Mouse (Mus musculus) urinary bladder, adult 18-20 months (tissue): ENCODE results near the gene Hbb-bh2.
"Not testable (repeated sequence)": the region's sequence is repeated elsewhere in the genome, so short reads cannot be mapped to it uniquely, and the experiment has no call there.

Experiments used
- DNase-seq, 2 experiments: peaks; one replicate each; pipeline ENCODE4 v3.0.0; 2022; ENCODE audit warnings: low spot score in 2 of 2, mixed read lengths in 2 of 2

Gene Hbb-bh2

GRCm38 (mm10) chr7:103812174-103812573, 28.1 kb downstream of the Hbb-bh2 start:
- DNase-seq = no peak

DNA sequence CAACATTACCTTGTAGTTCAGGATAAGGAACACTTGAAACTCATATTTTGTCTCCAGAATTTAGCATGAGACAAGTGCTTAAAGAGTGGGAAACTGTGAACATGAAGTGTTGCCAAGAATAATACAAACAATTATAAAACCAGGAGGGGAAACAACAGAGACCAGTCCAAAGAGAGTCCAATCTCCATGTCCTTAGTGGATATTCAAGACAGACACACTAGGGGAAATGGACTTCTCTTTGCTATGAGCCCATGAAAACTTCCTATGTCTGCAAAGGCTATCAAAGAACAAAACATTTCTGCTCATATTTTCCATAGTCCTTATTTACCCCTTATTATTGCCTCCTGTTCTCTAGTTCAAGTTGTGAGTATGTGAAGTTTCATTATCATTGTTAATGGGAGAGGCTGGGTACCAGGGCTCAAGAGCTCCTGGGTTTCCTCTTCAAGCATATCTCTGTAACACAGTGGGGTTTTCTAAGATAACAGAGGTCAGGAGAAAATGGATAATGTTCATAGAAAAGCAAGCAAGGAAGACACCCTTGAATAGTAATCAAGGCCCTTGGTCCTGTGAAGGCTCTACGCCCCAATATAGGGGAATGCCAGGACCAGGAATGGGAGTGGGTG, 29.0 kb downstream of the Hbb-bh2 start:
- DNase-seq = no peak

DNA sequence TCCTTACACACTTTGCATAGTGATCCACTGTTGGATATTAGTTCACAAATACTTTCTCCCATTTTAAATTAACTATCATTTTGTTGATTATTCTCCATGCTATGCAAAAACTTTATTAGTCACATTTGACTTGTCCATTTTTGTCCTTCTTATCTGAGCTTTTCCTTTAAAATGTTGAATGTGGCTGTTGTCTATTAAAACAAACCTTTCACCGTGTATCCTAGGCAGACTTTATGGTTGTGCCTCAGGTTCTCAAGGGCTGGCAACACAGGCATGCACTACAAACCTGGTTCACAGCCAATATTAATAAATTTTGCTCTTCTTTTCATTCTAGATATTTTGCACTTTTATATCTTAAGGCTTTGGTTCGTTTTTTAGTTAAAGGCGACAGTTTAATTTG, 29.6 kb downstream of the Hbb-bh2 start:
- DNase-seq = no peak

GRCm38 (mm10) chr7:103810296-103810695, 30.0 kb downstream of the Hbb-bh2 start:
- no peak for DNase-seq

- DNase-seq = no peak
Observed at GRCm38 (mm10) chr7:103809801-103810155, 30.5 kb downstream of the Hbb-bh2 start.

- DNase-seq = no peak
Observed at GRCm38 (mm10) chr7:103808971-103809800, 31.1 kb downstream of the Hbb-bh2 start.

DNA sequence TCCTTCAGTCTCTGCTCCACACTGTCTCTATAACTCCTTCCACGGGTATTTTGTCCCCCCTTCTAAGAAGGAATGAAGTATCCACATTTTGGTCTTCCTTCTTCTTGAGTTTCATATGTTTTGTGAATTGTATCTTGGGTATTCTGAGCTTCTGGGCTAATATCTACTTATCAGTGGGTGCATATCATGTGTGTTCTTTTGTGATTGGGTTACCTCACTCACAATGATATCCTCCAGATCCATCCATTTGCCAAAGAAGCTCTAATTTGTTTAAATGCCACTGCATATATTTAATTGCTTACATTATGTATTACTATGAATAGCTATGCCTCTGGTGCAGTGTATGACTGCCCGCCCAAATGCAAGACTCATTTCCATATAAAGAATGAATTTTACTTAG, 32.2 kb downstream of the Hbb-bh2 start:
- DNase-seq = not testable (repeated sequence)

GRCm38 (mm10) chr7:103806856-103807255, 33.5 kb downstream of the Hbb-bh2 start:
- no peak for DNase-seq

DNA sequence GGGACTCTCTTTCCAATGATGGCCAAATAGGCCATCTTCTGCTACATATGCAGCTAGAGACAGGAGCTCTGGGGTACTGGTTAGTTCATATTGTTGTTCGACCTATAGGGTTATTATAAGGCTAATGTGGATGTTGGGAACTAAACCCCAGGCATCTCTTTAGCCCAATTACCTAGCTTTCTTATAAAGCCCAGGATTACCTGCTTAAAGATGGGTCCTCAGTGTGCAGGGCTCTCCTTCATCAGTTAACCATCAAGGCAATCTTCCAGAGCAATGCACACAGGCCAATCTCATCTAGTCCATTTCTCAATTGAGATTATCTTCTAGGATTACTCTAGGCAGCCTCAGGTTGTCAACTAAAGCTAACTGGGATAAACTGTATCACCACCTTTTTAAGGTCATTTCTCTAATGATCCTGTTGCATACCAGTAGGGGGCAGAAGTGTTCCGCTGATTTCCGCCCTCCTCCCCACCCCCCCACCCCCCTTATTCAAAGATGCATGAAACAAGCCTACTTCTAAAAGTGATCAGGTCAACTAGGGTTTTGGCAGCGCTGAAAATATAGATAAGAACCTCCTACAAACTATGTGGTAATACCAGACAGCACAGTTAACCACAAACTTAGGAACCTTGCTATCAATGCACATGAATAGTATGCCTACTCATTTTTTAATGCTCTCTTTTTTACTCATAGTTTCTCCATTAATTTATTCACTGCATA, 47.5 kb downstream of the Hbb-bh2 start:
- no peak for DNase-seq

DNA sequence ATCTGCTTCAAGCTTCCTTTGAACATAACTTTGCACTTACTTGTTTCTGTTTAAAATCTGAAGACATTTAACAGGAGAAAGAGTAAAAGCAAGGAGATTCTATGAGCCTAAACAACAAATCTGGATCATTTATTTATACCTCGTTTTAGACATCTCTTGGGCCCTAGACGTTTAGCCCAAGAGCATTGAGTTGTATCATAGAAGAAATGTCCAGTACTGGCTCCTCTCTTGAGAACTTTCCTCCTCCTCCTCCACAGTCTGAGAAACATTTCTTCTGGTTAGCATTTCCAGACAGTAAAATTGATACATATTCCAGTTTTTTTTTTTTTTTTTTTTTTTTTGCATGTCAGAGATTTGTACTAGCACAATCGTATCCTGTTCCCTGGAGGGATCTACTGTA, 48.6 kb downstream of the Hbb-bh2 start, which contains the start of gene Olfr67:
Gene Olfr67 (minus strand): TSS at position 101 of the 400 bp plus-strand sequence.
- no peak for DNase-seq
